Mouse (Mus musculus): Measurements from ENCODE around the gene Zfp947. TPM values are rescaled to one million over a fixed set of nuclear protein-coding genes. Genes with fewer than 3 reads are reported as not detected.
"Not testable (repeated sequence)": the region's sequence is repeated elsewhere in the genome, so short reads cannot be mapped to it uniquely, and the experiment has no call there.

Gene Zfp947
- 1 to 10 TPM in 1 of 2 experiments, under 1 TPM in 1; 0.89 to 1.1 TPM for total RNA-seq (2021)
- long read RNA-seq, experiment 1, partial matches to known transcripts = 0 of 2 reads
- long read RNA-seq, experiment 1, other reads (novel, unspliced or antisense) = 1 of 2 reads
- long read RNA-seq, experiment 2, partial matches to known transcripts = 1 of 1 reads
- long read RNA-seq, experiment 2, other reads (novel, unspliced or antisense) = 0 of 1 reads

DNA sequence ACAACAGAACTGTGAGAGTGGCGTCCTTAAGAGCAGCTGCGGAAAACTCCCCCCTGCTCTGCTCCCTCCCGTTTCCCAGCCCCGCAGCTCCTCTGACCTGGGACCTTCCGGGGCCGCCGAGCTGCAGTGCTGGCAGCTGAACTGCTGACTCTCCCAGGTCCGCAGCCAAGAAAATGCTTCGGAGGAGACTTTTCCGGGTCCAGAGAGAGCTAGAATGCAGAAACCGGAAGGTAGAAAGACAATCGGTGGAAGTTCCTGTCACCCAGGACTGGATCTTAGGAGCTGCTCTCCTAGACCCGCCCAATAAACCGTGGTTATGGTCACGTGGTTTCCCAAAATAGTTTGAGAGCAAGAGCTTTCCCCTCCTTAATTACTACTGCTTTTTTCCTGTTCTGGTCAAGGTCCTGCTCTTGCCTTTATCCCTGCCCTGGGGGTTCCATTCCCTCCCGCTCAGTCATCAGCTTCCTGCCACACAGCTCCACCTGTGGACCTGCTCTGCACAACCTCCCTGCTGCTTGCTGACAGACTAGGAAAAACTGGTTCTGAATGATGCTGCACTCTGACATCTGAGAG is at the start of gene Zfp947:
Gene Zfp947, minus strand, starts transcription at position 469 of the 573 bp plus-strand sequence.
- peak; percentile 50 to 67 for DNase-seq

DNA sequence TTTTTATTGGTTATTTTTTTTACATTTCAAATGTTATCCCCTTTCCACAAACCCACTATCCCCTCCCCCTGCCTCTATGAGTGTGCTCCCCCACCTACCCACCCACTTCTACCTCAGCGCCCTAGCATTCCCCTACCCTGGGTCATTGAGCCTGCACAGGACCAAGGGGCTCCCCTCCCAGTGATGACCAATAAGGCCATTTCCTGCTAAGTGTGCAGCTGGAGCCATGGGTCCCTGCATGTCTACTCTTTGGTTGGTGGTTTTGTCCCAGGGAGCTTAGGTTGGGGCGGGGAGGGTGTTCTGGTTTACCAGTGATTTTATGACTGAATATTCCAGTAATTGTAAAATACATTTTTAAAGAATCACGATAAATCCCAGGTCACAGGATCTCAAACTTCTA is 686 bp downstream of the Zfp947 start:
- DNase-seq = peak in 1 of 2 experiments; percentile 1

GRCm38 (mm10) chr17:22153951-22154350 is 12.0 kb downstream of the Zfp947 start:
- DNase-seq = not testable (repeated sequence)

- no peak for DNase-seq
These were observed 47.2 kb downstream of the Zfp947 start for GRCm38 (mm10) chr17:22118770-22119169.

Other genes with a start within 250 kb of the Zfp947 start
- gene Zfp942, start 203.7 kb downstream of the Zfp947 start, total RNA-seq (2021) = 1 to 10 TPM; 8.6 to 9.2 TPM
- 10 to 100 TPM; 12.0 to 13.7 TPM for gene Zfp943, start 203.6 kb downstream of the Zfp947 start, total RNA-seq (2021)
- 1 to 10 TPM; 3.9 to 4.4 TPM for gene Zfp994, start 59.4 kb upstream of the Zfp947 start, total RNA-seq (2021)
- 10 to 100 TPM in 1 of 2 experiments, 1 to 10 TPM in 1; 8.8 to 11.2 TPM for gene CT030661.1, start 148.6 kb upstream of the Zfp947 start, total RNA-seq (2021)
- gene Zfp944, start 195.2 kb upstream of the Zfp947 start, total RNA-seq (2021) = 1 to 10 TPM; 6.7 to 7.0 TPM
- gene Zfp758, start 195.3 kb upstream of the Zfp947 start, total RNA-seq (2021) = 10 to 100 TPM; 10.5 to 11.9 TPM